14 mouse cellular contexts compared by ENCODE assay signal in genomic region chr17:23876741-23877140, GRCm38 (mm10). TPM values are rescaled to one million over a fixed set of nuclear protein-coding genes. Genes with fewer than 3 reads are reported as not detected.
DNase-seq lines count a peak whose midpoint lies in the region; ATAC-seq and TF ChIP-seq lines count a peak whose summit lies in the region.
"Had no signal": no experiment of that assay in that cellular context is flagged by ENCODE, and none has a peak within 500 bp of the region (broad histone marks: within the 10 kb centered on the region; RNA-seq: fewer than 3 reads in every experiment).

No protein-coding gene starts in this region.

- no peaks in the 10 kb centered on the region for H3K4me1 ChIP-seq in forebrain, embryonic 14.5 days (ENCODE audit: control insufficient read depth, insufficient read depth, low read length)
- H3K4me1 ChIP-seq in forebrain, embryonic 10.5 days: 0 out of 2 replicates have a peak, but pooled peaks cover 4% of the 10 kb centered on the region
- 0 out of 2 replicates have a peak, but pooled peaks cover 4% of the 10 kb centered on the region for H3K4me1 ChIP-seq in limb, embryonic 15.5 days
- peaks cover 5% of the 10 kb centered on the region; the same call in 1 of the 2 replicates for H3K4me1 ChIP-seq in limb, embryonic 10.5 days
- no peaks in the 10 kb centered on the region for H3K4me1 ChIP-seq in hindbrain, postnatal 0 days (ENCODE audit: insufficient read depth, low read length)
- H3K4me1 ChIP-seq in stomach, embryonic 15.5 days: 0 out of 2 replicates have a peak, but pooled peaks cover 5% of the 10 kb centered on the region

- H3K9me3 ChIP-seq in forebrain, embryonic 14.5 days (replicated peaks; ENCODE audit: control insufficient read depth, low read length): no peaks in the 10 kb centered on the region
- no peaks in the 10 kb centered on the region for H3K9me3 ChIP-seq in forebrain, embryonic 10.5 days
- no peaks in the 10 kb centered on the region for H3K9me3 ChIP-seq in limb, embryonic 15.5 days
- H3K9me3 ChIP-seq in limb, embryonic 10.5 days (replicated peaks): no peaks in the 10 kb centered on the region
- no peaks in the 10 kb centered on the region for H3K9me3 ChIP-seq in hindbrain, postnatal 0 days (ENCODE audit: low read length)
- H3K9me3 ChIP-seq in stomach, embryonic 15.5 days: no peaks in the 10 kb centered on the region

- ATAC-seq in forebrain, embryonic 14.5 days: peak; percentile 29; the same call in 1 of the 2 replicates
- 0 out of 2 replicates have a peak, but pooled peaks have one; percentile 44 for ATAC-seq in limb, embryonic 15.5 days (ENCODE audit: insufficient number of reproducible peaks, low FRiP score, low TSS enrichment, low read depth)
- ATAC-seq in hindbrain, postnatal 0 days: peak; percentile 87; the same call in 1 of the 2 replicates
- peak; percentile 55; the same call in 1 of the 2 replicates for ATAC-seq in stomach, embryonic 15.5 days (ENCODE audit: insufficient read depth, low FRiP score, low read depth)

- H3K4me3 ChIP-seq in forebrain, embryonic 14.5 days (ENCODE audit: low read depth, low read length): no peak overlapping the region
- H3K4me3 ChIP-seq in forebrain, embryonic 10.5 days: no peak overlapping the region
- H3K4me3 ChIP-seq in limb, embryonic 15.5 days: no peak overlapping the region
- H3K4me3 ChIP-seq in limb, embryonic 10.5 days: no peak overlapping the region
- no peak overlapping the region for H3K4me3 ChIP-seq in hindbrain, postnatal 0 days (ENCODE audit: low read length)
- no peak overlapping the region for H3K4me3 ChIP-seq in stomach, embryonic 15.5 days (replicated peaks)

- no peak for TF ChIP-seq CTCF in hindbrain, postnatal 0 days (IDR thresholded peaks at IDR 0.05; ENCODE audit: low read depth)

- no peak overlapping the region for H3K27ac ChIP-seq in forebrain, embryonic 14.5 days (ENCODE audit: low read depth, low read length)
- H3K27ac ChIP-seq in forebrain, embryonic 10.5 days: no peak overlapping the region
- peak overlapping the region; percentile 27; the same call in 1 of the 2 replicates for H3K27ac ChIP-seq in limb, embryonic 15.5 days
- H3K27ac ChIP-seq in limb, embryonic 10.5 days: no peak overlapping the region
- H3K27ac ChIP-seq in hindbrain, postnatal 0 days: peak overlapping the region; percentile 46; the same call in 1 of the 2 replicates
- H3K27ac ChIP-seq in stomach, embryonic 15.5 days: no peak overlapping the region

- H3K36me3 ChIP-seq in forebrain, embryonic 14.5 days (ENCODE audit: control insufficient read depth, insufficient read depth, low read length): no peaks in the 10 kb centered on the region
- no peaks in the 10 kb centered on the region for H3K36me3 ChIP-seq in forebrain, embryonic 10.5 days (replicated peaks)
- H3K36me3 ChIP-seq in limb, embryonic 15.5 days: no peaks in the 10 kb centered on the region
- H3K36me3 ChIP-seq in limb, embryonic 10.5 days: no peaks in the 10 kb centered on the region
- no peaks in the 10 kb centered on the region for H3K36me3 ChIP-seq in hindbrain, postnatal 0 days (ENCODE audit: insufficient read depth, low read length)
- H3K36me3 ChIP-seq in stomach, embryonic 15.5 days: no peaks in the 10 kb centered on the region

- DNase-seq in forebrain, embryonic 14.5 days (ENCODE audit: low spot score): peak; percentile 51
- no peak for DNase-seq in forebrain, embryonic 10.5 days (ENCODE audit: extremely low spot score, low spot score)
- no peak for DNase-seq in limb, embryonic 10.5 days (ENCODE audit: low spot score)
- peak; percentile 64 for DNase-seq in hindbrain, postnatal 0 days (ENCODE audit: low spot score)
- no peak for DNase-seq in adrenal gland, postnatal 14 days
- no peak for DNase-seq in urinary bladder, postnatal 4 days (ENCODE audit: low spot score in 2 of 2)
- DNase-seq: adrenal gland, postnatal 10 days; gastrocnemius, postnatal 36 days; heart, postnatal 4 days; kidney, postnatal 10 days had no signal

- 35% methylated on average over 3 of the region's 3 CpGs for WGBS in forebrain, embryonic 14.5 days
- 62% methylated on average over 3 of the region's 3 CpGs for WGBS in forebrain, embryonic 10.5 days
- WGBS in limb, embryonic 15.5 days: 59% methylated on average over 3 of the region's 3 CpGs
- WGBS in limb, embryonic 10.5 days: 75% methylated on average over 3 of the region's 3 CpGs
- 40% methylated on average over 3 of the region's 3 CpGs for WGBS in hindbrain, postnatal 0 days
- 67% methylated on average over 3 of the region's 3 CpGs for WGBS in stomach, embryonic 15.5 days

- H3K4me2 ChIP-seq in forebrain, embryonic 14.5 days (ENCODE audit: low read length): no peak overlapping the region
- no peak overlapping the region for H3K4me2 ChIP-seq in limb, embryonic 15.5 days
- no peak overlapping the region for H3K4me2 ChIP-seq in hindbrain, postnatal 0 days (ENCODE audit: low read depth, low read length)
- no peak overlapping the region for H3K4me2 ChIP-seq in stomach, embryonic 15.5 days

- no peak overlapping the region for H3K9ac ChIP-seq in forebrain, embryonic 14.5 days (ENCODE audit: low read length)
- H3K9ac ChIP-seq in limb, embryonic 15.5 days: no peak overlapping the region
- no peak overlapping the region for H3K9ac ChIP-seq in hindbrain, postnatal 0 days (replicated peaks; ENCODE audit: low read length)
- no peak overlapping the region for H3K9ac ChIP-seq in stomach, embryonic 15.5 days

- H3K27me3 ChIP-seq in forebrain, embryonic 14.5 days (replicated peaks; ENCODE audit: control insufficient read depth, insufficient read depth, low read length): no peaks in the 10 kb centered on the region
- H3K27me3 ChIP-seq in forebrain, embryonic 10.5 days (ENCODE audit: poor library complexity, severe bottlenecking): no peaks in the 10 kb centered on the region
- no peaks in the 10 kb centered on the region for H3K27me3 ChIP-seq in limb, embryonic 15.5 days
- no peaks in the 10 kb centered on the region for H3K27me3 ChIP-seq in limb, embryonic 10.5 days (ENCODE audit: low read depth, poor library complexity, severe bottlenecking)
- no peaks in the 10 kb centered on the region for H3K27me3 ChIP-seq in hindbrain, postnatal 0 days (ENCODE audit: insufficient read depth, low read length)
- no peaks in the 10 kb centered on the region for H3K27me3 ChIP-seq in stomach, embryonic 15.5 days (replicated peaks)

RNA-seq across cellular contexts. Expression of gene Dcpp1, which starts 3.9 kb away (rescaled TPM):
- not detected in 2 replicates for polyA plus RNA-seq in forebrain, embryonic 14.5 days (2014; fragmentation: Nextera tagmentation; extraction: Ambion mirVana)
- not detected in 2 replicates for polyA plus RNA-seq in forebrain, embryonic 10.5 days (2016; fragmentation: Nextera tagmentation; extraction: Ambion mirVana)
- polyA plus RNA-seq in limb, embryonic 15.5 days (2015; fragmentation: Nextera tagmentation; extraction: Ambion mirVana): not detected in 2 replicates
- polyA plus RNA-seq in limb, embryonic 10.5 days (2016; fragmentation: Nextera tagmentation; extraction: Ambion mirVana): not detected in 2 replicates
- total RNA-seq in hindbrain, postnatal 0 days (2014; rRNA removed): not detected in 2 replicates
- not detected in 2 replicates for polyA plus RNA-seq in hindbrain, postnatal 0 days (2015; fragmentation: Nextera tagmentation; extraction: Ambion mirVana)
- polyA plus RNA-seq in stomach, embryonic 15.5 days (2015; fragmentation: Nextera tagmentation; extraction: Ambion mirVana): not detected in 2 replicates
- not detected in 2 replicates for total RNA-seq in adrenal gland, postnatal 14 days (2021)
- total RNA-seq: adrenal gland, postnatal 10 days; gastrocnemius, postnatal 36 days; heart, postnatal 4 days; liver, adult 2 months had no signal
- polyA plus RNA-seq: cerebellum, adult 2 months; liver, adult 2 months had no signal

RNA-seq across cellular contexts. Expression of gene Dcpp2, which starts 3.9 kb away (rescaled TPM):
- polyA plus RNA-seq in forebrain, embryonic 14.5 days (2014; fragmentation: Nextera tagmentation; extraction: Ambion mirVana): not detected in 2 replicates
- not detected in 2 replicates for polyA plus RNA-seq in forebrain, embryonic 10.5 days (2016; fragmentation: Nextera tagmentation; extraction: Ambion mirVana)
- polyA plus RNA-seq in limb, embryonic 15.5 days (2015; fragmentation: Nextera tagmentation; extraction: Ambion mirVana): not detected in 2 replicates
- polyA plus RNA-seq in limb, embryonic 10.5 days (2016; fragmentation: Nextera tagmentation; extraction: Ambion mirVana): not detected in 2 replicates
- not detected in 2 replicates for total RNA-seq in hindbrain, postnatal 0 days (2014; rRNA removed)
- not detected in 2 replicates for polyA plus RNA-seq in hindbrain, postnatal 0 days (2015; fragmentation: Nextera tagmentation; extraction: Ambion mirVana)
- polyA plus RNA-seq in stomach, embryonic 15.5 days (2015; fragmentation: Nextera tagmentation; extraction: Ambion mirVana): not detected in 2 replicates
- not detected in 2 replicates for total RNA-seq in adrenal gland, postnatal 14 days (2021)
- total RNA-seq: adrenal gland, postnatal 10 days; gastrocnemius, postnatal 36 days; heart, postnatal 4 days; liver, adult 2 months had no signal
- polyA plus RNA-seq: cerebellum, adult 2 months; liver, adult 2 months had no signal

RNA-seq across cellular contexts. Expression of gene Prss21, which starts 8.9 kb away (rescaled TPM):
- not detected in 2 replicates for polyA plus RNA-seq in forebrain, embryonic 14.5 days (2014; fragmentation: Nextera tagmentation; extraction: Ambion mirVana)
- polyA plus RNA-seq in forebrain, embryonic 10.5 days (2016; fragmentation: Nextera tagmentation; extraction: Ambion mirVana): not detected in 2 replicates
- not detected in 2 replicates for polyA plus RNA-seq in limb, embryonic 15.5 days (2015; fragmentation: Nextera tagmentation; extraction: Ambion mirVana)
- not detected in 2 replicates for polyA plus RNA-seq in limb, embryonic 10.5 days (2016; fragmentation: Nextera tagmentation; extraction: Ambion mirVana)
- not detected in 2 replicates for total RNA-seq in hindbrain, postnatal 0 days (2014; rRNA removed)
- not detected in 2 replicates for polyA plus RNA-seq in hindbrain, postnatal 0 days (2015; fragmentation: Nextera tagmentation; extraction: Ambion mirVana)
- polyA plus RNA-seq in stomach, embryonic 15.5 days (2015; fragmentation: Nextera tagmentation; extraction: Ambion mirVana): not detected in 2 replicates
- not detected in 2 replicates for total RNA-seq in adrenal gland, postnatal 14 days (2021)
- total RNA-seq: adrenal gland, postnatal 10 days; gastrocnemius, postnatal 36 days; heart, postnatal 4 days; liver, adult 2 months had no signal
- polyA plus RNA-seq: cerebellum, adult 2 months; liver, adult 2 months had no signal

RNA-seq across cellular contexts. Expression of gene Prss41, which starts 32.8 kb away (rescaled TPM):
- polyA plus RNA-seq in forebrain, embryonic 14.5 days (2014; fragmentation: Nextera tagmentation; extraction: Ambion mirVana): 0.31 and 0.66 TPM in 2 replicates
- 4.5 and 5.4 TPM in 2 replicates for polyA plus RNA-seq in forebrain, embryonic 10.5 days (2016; fragmentation: Nextera tagmentation; extraction: Ambion mirVana)
- 0.73 and 1.0 TPM in 2 replicates for polyA plus RNA-seq in limb, embryonic 15.5 days (2015; fragmentation: Nextera tagmentation; extraction: Ambion mirVana)
- 3.3 and 3.9 TPM in 2 replicates for polyA plus RNA-seq in limb, embryonic 10.5 days (2016; fragmentation: Nextera tagmentation; extraction: Ambion mirVana)
- 0.37 TPM in 1 of 2 replicates, not detected in the other for total RNA-seq in hindbrain, postnatal 0 days (2014; rRNA removed)
- polyA plus RNA-seq in hindbrain, postnatal 0 days (2015; fragmentation: Nextera tagmentation; extraction: Ambion mirVana): 0.90 and 1.3 TPM in 2 replicates
- 1.6 and 1.9 TPM in 2 replicates for polyA plus RNA-seq in stomach, embryonic 15.5 days (2015; fragmentation: Nextera tagmentation; extraction: Ambion mirVana)
- 0.56 TPM in 1 of 2 replicates, not detected in the other for total RNA-seq in adrenal gland, postnatal 14 days (2021)
- total RNA-seq: heart, postnatal 4 days; liver, adult 2 months had no signal

RNA-seq across cellular contexts. Expression of gene Prss32, which starts 33.1 kb away (rescaled TPM):
- not detected in 2 replicates for polyA plus RNA-seq in forebrain, embryonic 14.5 days (2014; fragmentation: Nextera tagmentation; extraction: Ambion mirVana)
- not detected in 2 replicates for polyA plus RNA-seq in forebrain, embryonic 10.5 days (2016; fragmentation: Nextera tagmentation; extraction: Ambion mirVana)
- not detected in 2 replicates for polyA plus RNA-seq in limb, embryonic 15.5 days (2015; fragmentation: Nextera tagmentation; extraction: Ambion mirVana)
- not detected in 2 replicates for polyA plus RNA-seq in limb, embryonic 10.5 days (2016; fragmentation: Nextera tagmentation; extraction: Ambion mirVana)
- not detected in 2 replicates for total RNA-seq in hindbrain, postnatal 0 days (2014; rRNA removed)
- 0.25 and 0.48 TPM in 2 replicates for polyA plus RNA-seq in hindbrain, postnatal 0 days (2015; fragmentation: Nextera tagmentation; extraction: Ambion mirVana)
- polyA plus RNA-seq in stomach, embryonic 15.5 days (2015; fragmentation: Nextera tagmentation; extraction: Ambion mirVana): 2.9 and 4.0 TPM in 2 replicates
- not detected in 2 replicates for total RNA-seq in adrenal gland, postnatal 14 days (2021)
- total RNA-seq: adrenal gland, postnatal 10 days; gastrocnemius, postnatal 36 days; heart, postnatal 4 days; liver, adult 2 months had no signal
- polyA plus RNA-seq: cerebellum, adult 2 months had no signal

Comparison
In these comparisons a context has a peak if more than half of its experiments do, and no peak if none do; other contexts are left out.
1. DNase-seq: peak in forebrain, embryonic 14.5 days (single experiment) and hindbrain, postnatal 0 days (single experiment); none in forebrain, embryonic 10.5 days (single experiment), limb, embryonic 10.5 days (single experiment), adrenal gland, postnatal 14 days (single experiment) and urinary bladder, postnatal 4 days (0 of 2).
2. H3K27ac ChIP-seq: peak in limb, embryonic 15.5 days (single experiment) and hindbrain, postnatal 0 days (single experiment); none in forebrain, embryonic 14.5 days (single experiment), forebrain, embryonic 10.5 days (single experiment), limb, embryonic 10.5 days (single experiment) and stomach, embryonic 15.5 days (single experiment).
3. ATAC-seq: peak in every context shown above with its lines; median percentile 87 in hindbrain, postnatal 0 days; 55 in stomach, embryonic 15.5 days; 44 in limb, embryonic 15.5 days; 29 in forebrain, embryonic 14.5 days.